Mouse (Mus musculus) cerebellum, adult (tissue): ENCODE measurements around the gene Lcn12.

Experiments
- ATAC-seq: cut with Nextera tagmentation; 2 replicates; pipeline ENCODE4 v1.9.2; 2017; ENCODE audit warnings: mild to moderate bottlenecking, moderate library complexity, mixed read lengths; ENCODE audit not compliant: insufficient number of reproducible peaks, low FRiP score, low TSS enrichment

Gene Lcn12

GRCm38 (mm10) chr2:25497846-25498575, 4.3 kb upstream of the Lcn12 start:
- no peak for ATAC-seq

- no peak for ATAC-seq
These were observed 2.8 kb upstream of the Lcn12 start for GRCm38 (mm10) chr2:25496462-25496861.

- no peak for ATAC-seq
These were observed 723 bp downstream of the Lcn12 start for GRCm38 (mm10) chr2:25492988-25493387.

GRCm38 (mm10) chr2:25488671-25489068, 5.0 kb downstream of the Lcn12 start:
- ATAC-seq, result no peak

- no peak for ATAC-seq
These were observed 5.6 kb downstream of the Lcn12 start for GRCm38 (mm10) chr2:25487965-25488670.

GRCm38 (mm10) chr2:25484901-25485647, 8.6 kb downstream of the Lcn12 start:
- peak; percentile 79 for ATAC-seq

- no peak for ATAC-seq
These were observed 10.7 kb downstream of the Lcn12 start for GRCm38 (mm10) chr2:25482969-25483368.

GRCm38 (mm10) chr2:25480541-25480940, 13.2 kb downstream of the Lcn12 start:
- ATAC-seq, result no peak

GRCm38 (mm10) chr2:25479551-25480311, 14.0 kb downstream of the Lcn12 start:
- ATAC-seq, result no peak

GRCm38 (mm10) chr2:25477967-25478675, 15.6 kb downstream of the Lcn12 start:
- peak; percentile 83 for ATAC-seq

GRCm38 (mm10) chr2:25477541-25477940, 16.2 kb downstream of the Lcn12 start:
- no peak for ATAC-seq

GRCm38 (mm10) chr2:25472550-25472949, 21.2 kb downstream of the Lcn12 start:
- no peak for ATAC-seq

- ATAC-seq, result no peak
These were observed 23.7 kb downstream of the Lcn12 start, which contains the start of gene Ptgds for GRCm38 (mm10) chr2:25469969-25470368. Ptgds (minus strand) TSS chr2:25470046.

- ATAC-seq, result peak; percentile 42; the same call in 1 of the 2 replicates
These were observed 24.5 kb downstream of the Lcn12 start for GRCm38 (mm10) chr2:25468962-25469915.

GRCm38 (mm10) chr2:25467606-25468303, 26.0 kb downstream of the Lcn12 start:
- no peak for ATAC-seq

GRCm38 (mm10) chr2:25465816-25466635, 27.7 kb downstream of the Lcn12 start:
- 0 out of 2 replicates have a peak, but pooled peaks have one; percentile 21 for ATAC-seq

GRCm38 (mm10) chr2:25465256-25465655, 28.5 kb downstream of the Lcn12 start:
- ATAC-seq, result no peak
